Mouse (Mus musculus): ENCODE results near the gene Rd3l. TPM values are rescaled to one million over a fixed set of nuclear protein-coding genes. Genes with fewer than 3 reads are reported as not detected.
"Not testable (repeated sequence)": the region's sequence is repeated elsewhere in the genome, so short reads cannot be mapped to it uniquely, and the experiment has no call there.

Rd3l gene
- polyA plus RNA-seq, 1 experiment from 2014 or later, result not detected

GRCm38 (mm10) chr12:111945765-111946655 is 35.1 kb downstream of the Rd3l start:
- H3K4me3 ChIP-seq (ENCODE audit: low read length); H3K9me3 ChIP-seq (ENCODE audit: low read length); H3K36me3 ChIP-seq (ENCODE audit: insufficient read depth, low read length); H3K4me2 ChIP-seq (replicated peaks; ENCODE audit: low read depth, low read length); H3K27me3 ChIP-seq (ENCODE audit: insufficient read depth, low read length): not testable (repeated sequence)
- 58% methylated on average over 6 of the region's 15 CpGs for WGBS
- ATAC-seq (ENCODE audit: low FRiP score, low TSS enrichment), result peak; percentile 79
- 0 out of 2 replicates have a peak overlapping the region, but pooled peaks have one; percentile 15 for H3K9ac ChIP-seq (replicated peaks; ENCODE audit: low read length)
- H3K4me1 ChIP-seq (ENCODE audit: insufficient read depth, low read length), result peaks cover 26% of the 10 kb centered on the region
- H3K27ac ChIP-seq (ENCODE audit: low read length), result peak overlapping the region; percentile 94

- 20% methylated on average over 8 of the region's 8 CpGs for WGBS
- ATAC-seq (ENCODE audit: low FRiP score, low TSS enrichment), result peak; percentile 33
- H3K9ac ChIP-seq (replicated peaks; ENCODE audit: low read length), result peak overlapping the region; percentile 24
These were observed 36.0 kb downstream of the Rd3l start for GRCm38 (mm10) chr12:111945115-111945514.

GRCm38 (mm10) chr12:111944065-111944987 is 36.8 kb downstream of the Rd3l start:
- not testable (repeated sequence) for H3K36me3 ChIP-seq (ENCODE audit: insufficient read depth, low read length); H3K9me3 ChIP-seq (ENCODE audit: low read length); H3K4me3 ChIP-seq (ENCODE audit: low read length); H3K27me3 ChIP-seq (ENCODE audit: insufficient read depth, low read length)
- Histone ChIP-seq H3K4me2 (replicated peaks; ENCODE audit: low read depth, low read length) (peak overlapping the region; percentile 20; the same call in 1 of the 2 replicates), H3K9ac (replicated peaks; ENCODE audit: low read length) (peak overlapping the region; percentile 42; the same call in 1 of the 2 replicates), H3K27ac (ENCODE audit: low read length) (peak overlapping the region; percentile 94), H3K4me1 (ENCODE audit: insufficient read depth, low read length) (peaks cover 25% of the 10 kb centered on the region)
- ATAC-seq (ENCODE audit: low FRiP score, low TSS enrichment), result peak; percentile 74
- 59% methylated on average over 11 of the region's 20 CpGs for WGBS

More at GRCm38 (mm10) chr12:111945115-111945514, 36.0 kb downstream of the Rd3l start:
- H3K4me3 ChIP-seq (ENCODE audit: low read length), result no peak overlapping the region
- H3K4me1 ChIP-seq (ENCODE audit: insufficient read depth, low read length), result peaks cover 25% of the 10 kb centered on the region
- no peaks in the 10 kb centered on the region for H3K27me3 ChIP-seq (ENCODE audit: insufficient read depth, low read length)
- H3K27ac ChIP-seq (ENCODE audit: low read length), result peak overlapping the region; percentile 94
- no peaks in the 10 kb centered on the region for H3K36me3 ChIP-seq (ENCODE audit: insufficient read depth, low read length)
- peak overlapping the region; percentile 12; the same call in 1 of the 2 replicates for H3K4me2 ChIP-seq (replicated peaks; ENCODE audit: low read depth, low read length)
- H3K9me3 ChIP-seq (ENCODE audit: low read length), result no peaks in the 10 kb centered on the region

GRCm38 (mm10) chr12:111943421-111944064 is 37.6 kb downstream of the Rd3l start:
- H3K4me2 ChIP-seq (replicated peaks; ENCODE audit: low read depth, low read length), result peak overlapping the region; percentile 20
- peaks cover 32% of the 10 kb centered on the region for H3K4me1 ChIP-seq (ENCODE audit: insufficient read depth, low read length)
- no peak for ATAC-seq (ENCODE audit: low FRiP score, low TSS enrichment)
- no peaks in the 10 kb centered on the region for H3K9me3 ChIP-seq (ENCODE audit: low read length)
- H3K4me3 ChIP-seq (ENCODE audit: low read length), result 0 out of 2 replicates have a peak overlapping the region, but pooled peaks have one; percentile 8
- H3K27me3 ChIP-seq (ENCODE audit: insufficient read depth, low read length), result no peaks in the 10 kb centered on the region
- WGBS, result 72% methylated on average over 10 of the region's 10 CpGs
- H3K36me3 ChIP-seq (ENCODE audit: insufficient read depth, low read length), result no peaks in the 10 kb centered on the region
- H3K27ac ChIP-seq (ENCODE audit: low read length), result peak overlapping the region; percentile 65
- H3K9ac ChIP-seq (replicated peaks; ENCODE audit: low read length), result peak overlapping the region; percentile 42

- peak; percentile 60 for ATAC-seq (ENCODE audit: low FRiP score, low TSS enrichment)
- peaks cover 43% of the 10 kb centered on the region for H3K4me1 ChIP-seq (ENCODE audit: insufficient read depth, low read length)
- no peak overlapping the region for H3K4me3 ChIP-seq (ENCODE audit: low read length)
- H3K36me3 ChIP-seq (ENCODE audit: insufficient read depth, low read length), result no peaks in the 10 kb centered on the region
- H3K9ac ChIP-seq (replicated peaks; ENCODE audit: low read length), result no peak overlapping the region
- WGBS, result 19% methylated on average over 1 of the region's 1 CpGs
- no peak overlapping the region for H3K4me2 ChIP-seq (replicated peaks; ENCODE audit: low read depth, low read length)
- H3K27ac ChIP-seq (ENCODE audit: low read length), result peak overlapping the region; percentile 94
- no peaks in the 10 kb centered on the region for H3K27me3 ChIP-seq (ENCODE audit: insufficient read depth, low read length)
- H3K9me3 ChIP-seq (ENCODE audit: low read length), result no peaks in the 10 kb centered on the region
These were observed 42.4 kb downstream of the Rd3l start for GRCm38 (mm10) chr12:111938623-111939177.

- WGBS, result 34% methylated on average over 24 of the region's 24 CpGs
- ATAC-seq (ENCODE audit: low FRiP score, low TSS enrichment), result peak; percentile 77
- H3K4me3 ChIP-seq (ENCODE audit: low read length), result no peak overlapping the region; the same call in 1 of the 2 replicates
- no peaks in the 10 kb centered on the region for H3K9me3 ChIP-seq (ENCODE audit: low read length)
- peak overlapping the region; percentile 34 for H3K4me2 ChIP-seq (replicated peaks; ENCODE audit: low read depth, low read length)
- H3K4me1 ChIP-seq (ENCODE audit: insufficient read depth, low read length), result peaks cover 57% of the 10 kb centered on the region
- no peaks in the 10 kb centered on the region for H3K36me3 ChIP-seq (ENCODE audit: insufficient read depth, low read length)
- H3K9ac ChIP-seq (replicated peaks; ENCODE audit: low read length), result peak overlapping the region; percentile 46
- H3K27ac ChIP-seq (ENCODE audit: low read length), result peak overlapping the region; percentile 94
- H3K27me3 ChIP-seq (ENCODE audit: insufficient read depth, low read length), result no peaks in the 10 kb centered on the region
These were observed 44.2 kb downstream of the Rd3l start for GRCm38 (mm10) chr12:111936706-111937550.

GRCm38 (mm10) chr12:111933971-111934370 is 47.1 kb downstream of the Rd3l start:
- no peak overlapping the region for H3K9ac ChIP-seq (replicated peaks; ENCODE audit: low read length)
- WGBS, result 56% methylated on average over 2 of the region's 2 CpGs
- peaks cover 62% of the 10 kb centered on the region for H3K4me1 ChIP-seq (ENCODE audit: insufficient read depth, low read length)
- H3K36me3 ChIP-seq (ENCODE audit: insufficient read depth, low read length), result no peaks in the 10 kb centered on the region
- no peaks in the 10 kb centered on the region for H3K9me3 ChIP-seq (ENCODE audit: low read length)
- no peak overlapping the region for H3K4me3 ChIP-seq (ENCODE audit: low read length)
- no peaks in the 10 kb centered on the region for H3K27me3 ChIP-seq (ENCODE audit: insufficient read depth, low read length)
- peak overlapping the region; percentile 27; the same call in 1 of the 2 replicates for H3K4me2 ChIP-seq (replicated peaks; ENCODE audit: low read depth, low read length)
- no peak for ATAC-seq (ENCODE audit: low FRiP score, low TSS enrichment)
- H3K27ac ChIP-seq (ENCODE audit: low read length), result peak overlapping the region; percentile 55

GRCm38 (mm10) chr12:111933032-111933704 is 47.9 kb downstream of the Rd3l start:
- peak; percentile 37 for ATAC-seq (ENCODE audit: low FRiP score, low TSS enrichment)
- no peaks in the 10 kb centered on the region for H3K36me3 ChIP-seq (ENCODE audit: insufficient read depth, low read length)
- peaks cover 54% of the 10 kb centered on the region for H3K4me1 ChIP-seq (ENCODE audit: insufficient read depth, low read length)
- H3K9ac ChIP-seq (replicated peaks; ENCODE audit: low read length), result 0 out of 2 replicates have a peak overlapping the region, but pooled peaks have one; percentile 37
- H3K4me2 ChIP-seq (replicated peaks; ENCODE audit: low read depth, low read length), result peak overlapping the region; percentile 27; the same call in 1 of the 2 replicates
- H3K9me3 ChIP-seq (ENCODE audit: low read length), result no peaks in the 10 kb centered on the region
- 40% methylated on average over 11 of the region's 11 CpGs for WGBS
- H3K27ac ChIP-seq (ENCODE audit: low read length), result peak overlapping the region; percentile 55
- no peaks in the 10 kb centered on the region for H3K27me3 ChIP-seq (ENCODE audit: insufficient read depth, low read length)
- H3K4me3 ChIP-seq (ENCODE audit: low read length), result no peak overlapping the region
